Mouse (Mus musculus) kidney, adult 18-20 months (tissue): ENCODE results near the gene Gm10750.
"Not testable (repeated sequence)": the region's sequence is repeated elsewhere in the genome, so short reads cannot be mapped to it uniquely, and the experiment has no call there.

ENCODE experiments used
- DNase-seq: peaks from one replicate; pipeline ENCODE4 v3.0.0; 2021

The Gm10750 gene

GRCm38 (mm10) chr2:149017137-149017536 is at the start of gene Gm10750:
Gm10750 (minus strand) TSS chr2:149017237.
- not testable (repeated sequence) for DNase-seq

GRCm38 (mm10) chr2:149004826-149005225 is 12.2 kb downstream of the Gm10750 start:
- no peak for DNase-seq

DNA sequence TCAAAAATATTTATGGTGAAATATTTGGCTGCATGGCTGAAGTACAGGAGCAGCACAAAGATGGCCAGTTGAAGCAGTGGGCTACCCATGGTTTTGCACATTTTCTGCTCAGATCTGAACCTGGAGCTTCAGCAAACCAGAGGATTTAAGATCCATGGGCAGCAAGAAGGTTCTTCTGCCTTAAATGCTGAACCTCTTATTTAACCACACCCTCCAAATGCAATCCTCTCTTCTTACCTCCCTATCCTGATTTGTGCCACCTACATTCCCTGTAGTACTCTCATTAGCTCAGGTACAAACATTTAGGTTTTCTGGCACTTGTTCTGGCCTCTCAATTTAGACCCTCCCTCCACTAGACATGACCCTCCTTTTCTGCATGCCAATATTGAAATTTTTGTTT is 13.9 kb downstream of the Gm10750 start, which contains the start of gene Gm1330:
Gm1330 (minus strand) TSS at position 101 of the 400 bp plus-strand sequence.
- DNase-seq = no peak

GRCm38 (mm10) chr2:148995133-148995532 is 21.9 kb downstream of the Gm10750 start:
- no peak for DNase-seq
